Mouse (Mus musculus) neural tube, embryonic 10.5 days (tissue): Measurements from ENCODE around the gene Cxcl1.
"Not testable (repeated sequence)": the region's sequence is repeated elsewhere in the genome, so short reads cannot be mapped to it uniquely, and the experiment has no call there.

Experiments
- DNase-seq: peaks from one replicate; pipeline ENCODE4 v3.0.0-alpha.2; 2017; ENCODE audit warnings: low spot score; ENCODE audit errors: extremely low spot score

The Cxcl1 gene

DNA sequence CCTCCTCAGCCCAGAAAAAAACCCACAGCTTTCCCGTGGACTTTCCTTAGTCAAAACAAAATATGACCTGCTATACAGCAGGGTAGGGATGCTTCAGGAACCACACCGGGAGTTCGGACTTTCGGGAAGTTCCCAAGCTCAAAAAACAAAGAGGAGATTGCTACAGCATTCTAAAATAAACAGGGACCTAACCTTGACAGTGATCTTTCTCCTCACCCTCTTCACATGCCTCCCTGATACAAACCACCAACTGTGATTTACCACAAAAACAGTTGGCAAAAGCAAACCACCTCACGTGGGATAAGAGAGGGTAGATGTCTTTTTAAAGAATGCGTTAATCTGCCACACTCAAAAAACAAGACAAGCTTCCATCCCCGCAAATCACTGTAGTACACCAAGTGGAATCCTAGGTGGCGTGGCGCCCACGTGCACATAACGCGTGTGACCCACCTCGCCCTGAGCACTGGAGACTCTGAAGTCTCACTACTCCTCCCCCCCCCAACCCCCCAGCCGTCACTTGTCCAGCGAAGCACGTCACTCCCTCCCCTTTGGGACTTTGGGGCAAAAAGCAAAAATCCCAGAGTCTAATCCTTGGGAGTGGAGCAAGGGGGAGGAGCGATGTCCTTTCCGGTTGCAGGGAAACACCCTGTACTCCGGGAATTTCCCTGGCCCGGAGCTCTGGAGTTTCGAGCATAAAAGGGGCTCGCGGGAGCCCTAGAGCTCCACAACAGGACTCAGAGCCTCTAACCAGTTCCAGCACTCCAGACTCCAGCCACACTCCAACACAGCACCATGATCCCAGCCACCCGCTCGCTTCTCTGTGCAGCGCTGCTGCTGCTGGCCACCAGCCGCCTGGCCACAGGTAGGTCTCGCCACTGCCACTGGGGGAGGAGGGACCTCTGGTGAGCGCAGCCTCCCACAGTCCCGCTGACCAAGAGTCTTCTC is at the start of gene Cxcl1:
Gene Cxcl1 (plus strand): TSS at position 723 of the 945 bp plus-strand sequence.
- DNase-seq, result peak; percentile 44

DNA sequence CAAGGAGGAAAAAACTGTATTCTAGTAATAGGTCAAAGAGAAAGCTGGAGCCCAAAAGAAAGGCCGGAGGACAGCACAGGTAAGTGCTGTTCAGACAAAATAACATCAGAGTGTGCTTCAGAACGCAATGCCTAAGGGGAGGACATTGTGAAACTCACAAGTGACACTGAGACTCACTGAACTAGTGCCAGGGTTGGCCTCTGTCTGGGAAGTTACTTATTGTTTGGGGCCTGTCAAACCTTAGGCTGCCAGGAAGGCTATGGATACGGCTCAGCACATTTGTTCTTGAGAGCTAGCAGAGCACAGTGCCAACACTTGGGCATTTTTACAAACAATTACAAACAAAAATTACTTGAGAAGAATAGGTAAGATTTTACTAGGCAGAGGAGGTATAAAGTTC is 47.1 kb upstream of the Cxcl1 start:
- no peak for DNase-seq

DNA sequence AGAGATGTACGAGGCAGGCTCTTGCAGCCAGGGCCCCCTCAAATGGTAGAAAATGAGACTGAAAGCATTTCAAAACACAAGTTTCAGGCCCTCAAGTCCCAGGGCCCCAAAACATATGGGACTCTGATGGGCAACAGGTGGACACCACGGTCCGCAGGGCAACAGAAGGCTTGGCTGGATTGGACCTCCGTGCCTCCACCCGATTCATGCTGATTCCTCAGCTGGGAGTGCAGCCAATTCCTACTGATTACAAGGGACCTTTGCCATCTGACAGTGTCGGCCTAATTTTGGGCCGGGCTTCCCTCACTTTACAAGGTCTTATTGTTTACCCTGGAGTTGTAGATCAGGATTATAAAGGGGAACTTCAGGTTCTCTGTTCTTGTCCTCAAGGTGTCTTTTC is 40.9 kb upstream of the Cxcl1 start:
- DNase-seq, result not testable (repeated sequence)

DNA sequence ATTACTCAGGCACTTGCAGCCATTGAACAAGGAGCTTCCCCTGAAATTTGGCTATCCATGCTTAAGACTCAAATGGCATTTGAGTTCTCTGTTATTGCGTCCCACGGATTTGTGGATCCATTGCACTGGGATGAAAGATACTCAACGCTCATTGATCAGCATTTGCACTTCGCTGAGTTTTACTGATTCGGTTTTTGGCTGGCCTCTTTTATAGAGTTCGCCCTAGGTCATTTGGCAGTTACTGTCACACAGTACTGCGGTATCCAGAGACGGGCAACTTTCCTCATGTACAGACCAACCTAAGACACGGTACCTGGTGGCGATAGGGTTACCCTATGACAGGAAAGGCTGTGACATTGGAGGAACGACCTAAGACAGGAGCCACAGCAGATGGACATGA is 39.6 kb upstream of the Cxcl1 start:
- DNase-seq, result not testable (repeated sequence)

DNA sequence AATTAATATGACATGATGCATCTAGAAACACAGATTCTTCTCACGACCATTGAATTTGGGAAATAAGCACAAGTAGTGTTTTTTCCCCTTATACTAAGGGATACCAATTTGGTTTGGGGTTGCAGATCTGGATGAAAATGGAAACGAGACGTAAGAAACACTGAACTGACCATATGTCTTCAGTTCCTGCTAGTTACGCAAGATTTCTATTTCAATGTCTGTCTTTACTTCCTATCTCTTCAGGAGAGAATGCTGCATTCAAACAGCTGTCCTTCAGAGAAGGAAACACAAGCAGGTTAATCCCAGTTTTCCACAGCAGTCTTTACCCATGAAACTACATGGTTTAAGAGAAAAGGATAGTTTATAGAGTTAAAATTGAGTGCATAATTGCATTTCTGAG is 37.8 kb upstream of the Cxcl1 start:
- no peak for DNase-seq

DNA sequence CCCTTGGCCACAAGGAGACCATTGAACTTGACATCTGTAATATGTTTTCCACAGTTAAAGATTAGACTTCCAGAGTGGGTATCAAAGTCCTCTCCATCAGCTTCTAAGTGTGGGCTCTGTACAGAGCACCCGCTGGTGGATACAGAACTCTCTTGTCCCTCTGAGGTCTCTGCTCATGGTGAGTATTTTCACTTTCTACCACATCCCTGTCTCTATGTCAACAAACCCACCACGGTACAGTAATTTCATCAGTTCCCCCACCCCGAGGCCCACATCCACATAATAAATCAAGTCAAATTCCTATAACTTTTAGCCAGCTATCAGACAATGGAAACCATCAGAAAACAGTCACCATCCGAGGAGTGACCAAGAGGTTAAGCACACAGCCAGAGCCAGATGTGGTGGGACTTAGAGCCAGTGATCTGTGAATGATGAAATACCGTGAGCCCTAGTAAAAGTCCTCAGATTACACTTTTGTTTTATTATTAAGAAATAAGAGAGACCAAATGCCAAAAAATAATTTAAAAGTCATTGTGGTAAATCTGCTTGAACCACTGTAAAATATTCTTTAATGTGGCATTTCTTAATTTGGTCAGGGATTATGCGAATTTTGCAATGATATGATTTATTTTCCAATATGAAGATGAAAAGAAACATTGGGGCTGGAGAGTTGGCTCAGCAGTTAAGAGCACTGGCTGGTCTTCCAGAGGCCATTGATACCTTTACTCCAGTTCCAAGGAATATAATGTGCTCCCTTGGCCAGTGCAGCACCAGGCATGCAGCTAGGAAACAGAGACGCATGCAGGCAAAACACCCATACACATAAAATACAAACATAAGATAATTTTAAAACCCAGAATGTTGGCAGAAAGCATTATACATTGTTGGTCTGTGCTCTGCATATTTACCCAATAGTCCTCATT is 35.5 kb upstream of the Cxcl1 start:
- no peak for DNase-seq

DNA sequence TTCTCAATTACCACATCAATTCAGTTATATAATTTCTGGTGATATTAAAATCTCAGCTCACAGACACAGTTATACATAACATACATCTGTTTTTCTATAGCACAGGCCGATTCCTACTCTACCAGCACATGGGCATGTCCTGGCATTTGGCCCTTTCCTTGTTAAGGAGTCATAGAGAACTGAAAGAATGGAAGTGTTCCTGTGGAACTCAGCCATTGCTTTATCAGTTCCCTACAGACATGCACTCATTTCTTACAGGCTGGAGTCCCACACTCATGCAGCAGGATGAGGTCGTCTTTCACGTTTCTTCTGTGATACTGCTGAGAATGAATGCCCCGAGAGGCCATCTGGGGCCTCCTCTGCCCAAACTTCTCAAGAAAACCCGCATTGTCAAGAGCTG is 33.6 kb upstream of the Cxcl1 start:
- DNase-seq, result no peak

DNA sequence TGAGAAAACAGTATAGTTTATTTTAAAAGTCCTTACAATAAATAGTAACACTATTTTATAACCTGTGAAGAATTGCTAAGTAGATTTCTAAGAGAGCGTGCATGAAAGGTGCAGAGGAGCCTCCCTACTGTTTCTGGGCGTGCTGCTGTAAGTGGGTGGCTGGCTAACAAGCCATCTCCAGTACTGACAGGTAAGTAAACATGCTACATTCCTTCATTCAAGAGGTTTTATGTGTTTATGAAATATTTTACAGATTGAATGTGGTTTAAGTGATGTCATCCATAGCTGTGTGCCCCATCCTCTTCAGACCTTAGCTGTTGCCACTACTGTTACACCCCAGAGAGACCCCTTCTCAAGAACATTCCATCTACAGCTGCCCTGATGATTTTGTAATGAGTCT is 32.6 kb upstream of the Cxcl1 start:
- no peak for DNase-seq

DNA sequence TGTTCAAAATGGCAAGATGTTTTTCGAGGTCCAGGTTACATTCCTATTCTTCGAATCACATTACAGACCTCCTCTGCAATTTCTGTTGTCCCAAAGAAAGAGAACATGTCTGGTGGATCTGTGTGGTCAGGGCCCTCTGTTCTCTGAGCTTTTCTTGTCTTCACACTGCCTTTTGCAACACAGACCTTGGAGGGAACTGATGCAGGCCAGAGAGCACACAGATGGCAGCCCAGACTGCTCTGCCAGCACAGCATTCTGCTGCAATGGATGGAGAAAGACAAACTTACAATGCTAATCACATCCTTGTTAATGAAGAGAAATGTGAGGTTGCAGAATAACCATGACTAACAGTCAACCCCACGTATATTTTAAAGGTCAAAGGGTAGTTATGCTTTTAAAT is 32.0 kb upstream of the Cxcl1 start:
- DNase-seq, result no peak

DNA sequence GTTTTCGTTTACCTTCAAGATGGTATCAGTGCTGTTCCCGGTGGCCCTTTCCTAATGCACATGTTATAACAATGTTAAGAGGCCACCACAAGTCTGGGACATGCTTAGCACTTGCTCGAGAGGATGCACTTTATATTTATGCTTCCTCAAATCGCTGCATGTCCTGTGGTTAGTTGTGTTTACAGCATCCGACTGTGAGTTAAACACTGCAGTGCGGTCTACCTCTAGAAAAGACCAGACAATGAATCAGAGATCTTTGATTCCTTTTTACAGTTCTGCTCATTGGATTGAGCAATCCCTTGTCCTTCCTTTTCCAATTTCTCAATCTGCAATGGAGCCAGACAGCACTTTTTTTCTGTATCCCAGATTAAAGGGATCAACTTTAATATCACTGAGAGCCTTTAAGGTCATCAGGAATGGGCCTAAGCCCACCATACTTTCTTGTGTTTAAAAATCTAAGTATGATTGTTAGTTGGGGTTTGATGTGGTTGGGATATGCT is 29.1 kb upstream of the Cxcl1 start:
- no peak for DNase-seq

DNA sequence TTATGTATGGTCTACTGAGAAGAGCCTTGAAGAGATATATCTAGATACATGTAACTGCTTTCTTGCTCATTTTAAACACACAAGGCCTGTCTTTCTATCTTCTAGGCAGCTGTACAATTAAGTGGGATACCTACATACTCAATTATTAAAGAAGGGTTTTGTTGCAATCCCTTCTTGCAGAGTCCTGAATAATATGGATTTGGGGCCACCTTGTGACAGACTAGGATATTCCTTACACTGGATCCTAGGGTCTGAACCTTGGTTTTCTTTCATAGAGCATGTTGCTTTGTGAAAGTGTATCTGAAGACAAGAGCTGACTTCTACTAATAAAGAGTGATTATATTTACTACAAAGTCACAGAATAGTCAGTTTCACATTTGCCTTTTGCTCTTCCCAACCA is 24.3 kb upstream of the Cxcl1 start:
- DNase-seq, result no peak

DNA sequence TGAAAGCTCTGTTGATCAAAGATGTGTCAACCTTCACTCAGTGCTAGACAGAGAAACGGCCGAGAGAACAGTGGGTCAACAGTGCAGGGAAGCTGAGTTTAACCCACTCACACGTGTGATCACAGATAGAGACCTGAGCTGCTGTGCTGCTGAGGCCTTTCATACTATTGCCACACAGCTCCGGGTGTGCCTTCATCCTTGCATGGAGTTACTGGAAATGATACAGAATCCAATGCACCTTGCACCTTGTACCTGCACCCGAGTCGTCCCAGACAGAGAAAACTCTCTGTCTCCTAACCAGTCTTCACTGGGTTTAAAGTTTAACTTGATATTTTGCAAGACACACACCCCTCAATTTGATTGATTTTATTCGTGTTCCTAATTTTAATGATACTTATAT is 18.7 kb upstream of the Cxcl1 start:
- no peak for DNase-seq

DNA sequence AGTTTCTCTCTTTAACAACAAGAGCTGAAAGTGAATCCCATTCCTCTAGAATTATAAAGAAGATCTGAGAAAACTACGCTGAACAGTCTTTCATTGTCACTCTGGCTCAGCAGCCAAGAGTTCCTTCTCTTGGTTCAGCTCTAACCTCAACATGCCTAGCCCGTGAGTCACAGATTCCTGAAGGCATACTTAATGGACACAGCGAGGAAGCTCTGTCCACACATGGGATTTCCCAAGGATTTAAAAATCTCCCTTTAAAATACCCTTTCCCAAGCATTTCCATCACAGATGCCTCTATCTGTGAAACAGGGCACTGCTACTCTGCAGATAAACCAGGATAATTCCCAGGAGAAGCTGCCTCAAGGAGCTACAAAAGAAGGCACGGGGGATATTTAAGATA is 15.0 kb upstream of the Cxcl1 start:
- DNase-seq, result no peak

DNA sequence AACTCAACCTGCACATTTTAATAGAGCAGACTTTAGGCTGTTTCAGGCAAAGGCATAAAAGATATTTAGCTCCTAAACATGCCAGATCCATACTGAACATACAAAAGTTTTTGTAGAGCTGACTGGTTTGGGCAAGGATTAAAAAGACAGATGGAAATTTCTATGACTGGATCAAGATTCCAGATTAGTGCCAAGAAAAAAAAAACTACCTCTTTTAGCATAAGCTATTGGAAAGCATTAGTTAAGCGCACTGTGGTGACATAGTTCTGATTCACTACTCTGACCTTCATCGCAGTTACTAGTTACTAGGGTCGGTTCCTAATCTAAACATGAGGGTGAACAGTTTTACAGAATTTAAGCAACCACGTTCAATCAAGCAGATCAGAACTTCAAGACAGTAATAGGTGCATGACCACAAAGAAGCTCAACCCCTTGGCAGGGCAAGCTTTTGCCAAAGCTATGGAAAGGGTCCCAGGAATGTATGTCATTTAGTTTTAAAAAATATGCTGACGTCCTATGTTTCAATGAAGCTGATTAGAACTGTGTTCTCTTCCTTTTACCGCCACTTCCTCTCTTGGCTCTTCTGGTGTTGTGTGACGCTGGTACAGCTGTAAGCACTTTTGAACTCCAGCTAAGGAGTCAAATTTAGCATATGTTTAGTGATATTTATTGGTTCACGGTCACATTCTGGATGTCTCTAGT is 14.4 kb upstream of the Cxcl1 start:
- no peak for DNase-seq

DNA sequence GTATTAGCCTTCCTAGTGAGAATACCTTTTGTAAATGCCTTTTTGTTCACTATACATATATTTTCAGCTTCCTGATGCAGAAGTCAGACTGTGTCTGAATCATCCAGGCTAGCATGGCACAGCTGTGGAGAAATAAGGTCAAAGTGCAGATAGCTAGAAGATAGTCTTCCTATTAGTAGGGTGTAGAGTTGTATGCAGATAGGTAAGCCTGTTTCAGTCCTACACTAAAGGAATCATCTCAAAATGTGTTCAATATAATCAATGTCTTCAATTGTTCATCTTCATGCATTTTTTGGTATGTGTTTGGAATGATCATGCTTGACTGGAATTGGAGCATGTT is 13.9 kb upstream of the Cxcl1 start:
- DNase-seq, result no peak

DNA sequence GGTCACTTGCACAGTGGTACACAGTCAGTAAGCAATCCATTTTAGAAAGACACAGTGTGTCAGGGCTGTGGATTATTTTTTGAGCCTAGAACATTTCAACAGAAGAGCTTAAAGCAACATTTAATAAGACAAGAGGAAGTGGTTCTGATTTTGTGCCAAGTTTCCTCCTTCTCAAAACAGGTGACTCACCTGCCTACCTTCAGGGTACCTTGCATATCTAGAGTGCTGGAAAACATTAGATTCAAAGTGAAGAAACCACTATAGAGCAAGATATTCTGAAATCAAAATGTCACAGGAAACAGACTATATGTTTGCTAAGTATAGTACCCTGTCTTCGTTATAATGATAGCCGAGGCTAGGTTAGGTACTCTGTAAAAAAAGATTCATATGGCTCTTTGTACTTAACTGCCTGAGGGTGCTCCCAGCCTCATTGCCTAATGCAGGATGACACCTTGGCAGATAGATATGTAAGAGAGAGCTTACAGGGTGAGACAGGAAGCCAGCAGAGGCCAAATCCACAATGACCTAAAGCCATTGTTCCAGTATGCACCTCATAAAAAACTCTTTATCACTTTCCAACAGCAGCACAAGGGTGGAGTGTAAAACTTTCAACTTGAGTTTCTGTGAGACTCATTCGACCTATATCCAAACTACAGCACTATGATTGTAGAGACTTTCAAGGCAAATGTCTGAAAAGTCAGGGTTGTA is 11.6 kb upstream of the Cxcl1 start:
- no peak for DNase-seq

DNA sequence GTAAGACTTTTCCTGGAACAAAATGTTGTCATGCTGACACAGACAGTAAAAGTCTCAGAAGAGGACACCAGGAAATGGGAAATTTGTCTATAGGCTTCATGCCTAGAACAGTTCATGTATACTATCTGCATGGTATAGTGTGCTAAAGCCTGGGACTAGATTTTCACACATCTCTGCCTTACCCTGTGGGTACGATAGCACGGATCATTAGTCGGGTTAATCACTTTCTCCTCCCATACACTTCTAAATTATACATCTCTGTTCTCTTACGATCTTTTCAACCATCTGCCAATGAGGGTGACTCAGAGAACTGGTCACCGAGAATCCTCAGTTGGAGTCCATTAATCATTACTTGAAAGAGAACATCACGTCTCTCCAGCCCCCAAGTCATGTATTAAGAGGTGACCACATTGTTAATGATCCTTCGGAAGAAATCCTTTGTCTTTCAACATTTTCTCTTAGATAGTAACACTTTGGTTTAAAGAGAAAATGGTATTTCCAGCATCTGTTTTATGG is 10.6 kb upstream of the Cxcl1 start:
- DNase-seq, result no peak

DNA sequence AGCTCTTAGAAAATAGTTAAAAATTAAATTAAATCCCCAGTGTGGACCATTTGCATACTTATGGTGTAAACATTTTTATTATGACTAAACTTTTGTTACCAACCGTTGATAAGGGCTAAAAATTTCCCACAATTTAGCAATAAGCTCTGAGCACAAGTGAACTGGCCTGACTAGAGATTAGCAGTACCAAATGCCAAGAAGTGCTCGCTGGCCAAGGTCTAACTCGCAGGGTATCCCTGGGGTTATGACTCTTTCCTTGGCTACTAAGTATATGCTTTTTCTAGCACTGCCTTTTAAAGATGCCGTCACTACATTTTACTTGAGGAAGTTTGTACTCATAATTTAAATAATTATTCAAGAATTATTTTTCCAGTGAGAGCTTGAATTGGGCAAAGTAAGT is 10.0 kb upstream of the Cxcl1 start:
- DNase-seq, result no peak

DNA sequence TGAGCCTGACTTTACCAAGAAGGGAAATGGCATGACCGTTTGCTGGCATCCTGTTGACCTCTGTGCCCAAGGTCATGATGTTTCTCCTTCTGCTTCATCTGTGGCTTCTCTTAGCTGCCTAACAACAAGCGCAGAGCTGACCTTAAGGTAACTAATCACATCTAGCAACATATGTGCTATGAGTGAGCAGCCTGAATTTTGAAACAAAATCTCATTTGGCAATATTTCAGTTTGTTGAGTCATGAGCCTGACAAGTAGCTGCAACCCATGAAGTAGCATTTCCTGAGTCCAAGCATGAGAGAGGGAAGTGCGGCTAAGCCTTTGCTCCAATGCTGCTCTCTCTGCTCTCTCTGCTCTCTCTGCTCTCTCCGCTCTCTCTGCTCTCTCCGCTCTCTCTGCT is 9.4 kb upstream of the Cxcl1 start:
- no peak for DNase-seq

DNA sequence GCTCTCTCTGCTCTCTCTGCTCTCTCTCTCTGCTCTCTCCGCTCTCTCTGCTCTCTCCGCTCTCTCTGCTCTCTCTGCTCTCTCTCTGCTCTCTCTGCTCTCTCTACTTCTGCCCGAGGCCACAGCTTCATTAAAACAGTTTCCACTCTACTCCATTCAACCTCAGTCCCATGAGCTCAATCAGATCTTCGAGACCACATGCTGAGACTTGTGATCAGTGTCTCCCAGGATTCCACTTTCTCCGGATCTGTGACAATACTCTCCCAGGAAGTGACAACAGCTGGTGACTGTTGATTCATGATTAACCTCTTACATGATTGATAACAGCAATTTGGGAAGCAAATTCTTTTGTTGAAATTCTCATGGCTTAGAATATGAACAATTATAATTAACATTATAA is 8.9 kb upstream of the Cxcl1 start:
- no peak for DNase-seq
